Mouse (Mus musculus) megakaryocyte, embryonic 14.5 days (primary cell): ENCODE measurements at regions not wholly inside any gene's neighbourhood (a gene's known extent, or its start where the extent isn't known, plus 50 kb on each side); places are given as distances from the start of the nearest gene placed in this dataset.

Source experiments
- H3K27me3 ChIP-seq: replicated peaks from 2 replicates; pipeline ENCODE3; 2012; ENCODE audit warnings: inconsistent platforms
- H3K36me3 ChIP-seq: replicated peaks from 2 replicates; pipeline ENCODE3; 2012; ENCODE audit warnings: low read length, inconsistent platforms, mixed read lengths
- H3K4me1 ChIP-seq: 2 replicates; pipeline ENCODE4 v1.6.1; 2012; ENCODE audit warnings: inconsistent platforms
- H3K4me3 ChIP-seq: replicated peaks from 2 replicates; pipeline ENCODE3; 2012; ENCODE audit warnings: moderate library complexity, mild to moderate bottlenecking, inconsistent platforms
- H3K9me3 ChIP-seq: 2 replicates; pipeline ENCODE4 v1.6.1; 2012; ENCODE audit warnings: inconsistent platforms
- FLI1 ChIP-seq: IDR thresholded peaks from 2 replicates; pipeline ENCODE4 v1.6.1; 2012; ENCODE audit warnings: low read length, inconsistent platforms, mixed read lengths
- GATA1 ChIP-seq: IDR thresholded peaks from 3 replicates; pipeline ENCODE4 v1.6.1; 2012; ENCODE audit warnings: mixed read lengths, low read length, inconsistent platforms, borderline replicate concordance

DNA sequence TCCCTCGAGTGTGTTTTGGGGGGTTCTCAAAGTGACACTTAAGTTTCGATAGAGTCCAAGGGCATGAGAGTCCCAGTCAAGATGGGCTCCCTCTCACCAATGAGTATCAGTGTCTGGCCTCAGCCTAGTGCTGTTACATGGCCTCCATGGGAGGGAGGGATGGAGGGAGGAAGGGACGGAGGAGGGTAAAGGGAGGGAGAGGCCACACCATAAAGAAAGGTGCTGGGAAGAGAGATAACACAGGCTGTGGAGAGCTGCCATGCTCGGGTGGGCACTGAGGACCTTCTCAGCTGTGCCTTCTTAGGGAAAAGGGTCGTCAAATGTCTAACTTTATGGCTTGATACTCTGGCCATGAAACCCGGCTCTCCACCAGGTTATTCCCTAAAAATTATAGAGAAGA, 304.7 kb upstream of the Runx1 start:
- peaks cover 48% of the 10 kb centered on the region for H3K4me1 ChIP-seq
- H3K9me3 ChIP-seq, result no peaks in the 10 kb centered on the region
- no peaks in the 10 kb centered on the region for H3K36me3 ChIP-seq
- H3K4me3 ChIP-seq, result no peak overlapping the region
- H3K27me3 ChIP-seq, result peaks cover 3% of the 10 kb centered on the region
- TF ChIP-seq FLI1 (no peak), GATA1 (no peak)

DNA sequence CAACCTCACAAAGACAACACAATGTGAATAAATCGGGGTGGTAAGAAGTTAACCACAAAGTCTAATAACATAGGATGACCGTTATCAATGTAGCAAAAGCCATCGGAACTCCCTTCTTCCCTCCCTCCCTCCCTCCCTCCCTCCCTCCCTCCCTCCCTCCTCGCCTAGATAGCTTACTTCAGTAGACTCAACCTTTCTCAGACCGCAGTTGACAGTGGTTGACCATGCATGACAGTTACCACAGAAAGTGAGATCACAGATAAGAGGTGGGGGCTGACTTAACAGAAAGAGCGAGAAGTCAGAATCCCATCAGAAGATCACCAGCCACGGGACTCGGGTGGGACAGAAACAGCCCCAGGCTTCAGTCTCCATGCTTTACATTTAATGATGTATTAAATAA, 297.8 kb upstream of the Runx1 start:
- Histone ChIP-seq H3K4me1 (peaks cover 10% of the 10 kb centered on the region), H3K36me3 (no peaks in the 10 kb centered on the region), H3K27me3 (peaks cover 44% of the 10 kb centered on the region), H3K4me3 (no peak overlapping the region), H3K9me3 (no peaks in the 10 kb centered on the region)
- TF ChIP-seq GATA1 (no peak), FLI1 (no peak)

DNA sequence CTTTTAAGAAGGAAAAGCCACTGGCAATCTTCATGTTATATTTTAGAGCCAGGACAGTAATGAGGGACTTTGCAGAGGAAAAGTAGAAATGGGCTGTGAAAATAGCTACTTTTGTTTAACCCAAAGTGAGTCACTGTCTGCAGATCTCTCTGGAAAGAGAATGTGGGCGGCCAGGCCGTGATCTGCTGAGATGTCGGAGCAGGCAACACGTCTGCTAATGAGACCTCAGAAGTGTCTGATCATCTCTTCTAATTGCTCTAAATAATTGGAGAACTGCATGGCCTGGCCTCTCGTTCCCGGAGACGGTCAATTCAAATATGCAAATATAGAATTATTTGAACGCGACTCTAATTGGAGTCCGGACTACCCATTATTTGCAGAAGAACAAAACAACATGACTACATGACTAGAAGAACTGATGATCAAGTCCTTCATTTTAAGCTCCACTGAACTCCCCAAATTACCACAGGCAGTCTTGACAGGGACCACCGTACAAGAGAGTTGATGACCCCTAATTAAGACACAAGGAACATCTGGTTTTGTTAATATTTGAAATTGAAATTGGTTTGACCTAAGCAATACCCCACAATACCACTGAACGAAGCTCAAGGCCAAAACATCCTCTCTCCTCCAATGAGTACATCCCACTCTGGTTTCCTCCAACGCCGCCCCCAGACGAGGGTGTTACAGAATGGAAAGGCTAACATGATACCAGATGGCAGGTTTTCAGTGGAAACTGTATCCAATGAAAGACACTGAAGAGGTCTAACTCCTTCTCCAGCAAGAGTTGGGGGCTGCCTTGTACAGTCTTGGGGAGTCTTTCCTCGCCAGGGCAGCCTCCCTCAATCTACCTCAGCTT, 290.4 kb upstream of the Runx1 start:
- Histone ChIP-seq H3K36me3 (no peaks in the 10 kb centered on the region), H3K9me3 (0 out of 2 replicates have a peak, but pooled peaks cover 3% of the 10 kb centered on the region), H3K4me3 (no peak overlapping the region), H3K4me1 (peaks cover 7% of the 10 kb centered on the region), H3K27me3 (peaks cover 65% of the 10 kb centered on the region)
- TF ChIP-seq FLI1 (no peak), GATA1 (no peak)

DNA sequence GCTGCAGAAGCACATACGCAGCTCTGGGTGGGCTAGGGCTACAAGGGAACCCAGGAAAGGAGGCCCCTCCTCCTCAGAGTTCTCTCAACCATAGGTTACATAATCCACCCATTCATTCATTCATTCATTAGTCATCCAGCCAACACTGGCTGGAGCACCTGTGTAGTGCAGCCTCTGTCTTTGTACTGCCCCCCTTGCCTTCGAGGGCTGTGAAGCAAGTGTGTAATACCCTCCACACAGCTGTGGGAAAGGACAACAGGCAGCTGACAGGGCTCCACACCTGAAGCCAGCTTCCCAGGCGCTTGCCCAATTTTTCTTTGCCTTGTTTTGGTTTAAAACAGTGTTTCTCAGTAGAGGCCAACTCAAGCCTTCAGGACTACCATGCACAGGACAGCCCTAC, 285.0 kb upstream of the Runx1 start:
- no peak overlapping the region for H3K4me3 ChIP-seq
- H3K4me1 ChIP-seq, result peaks cover 18% of the 10 kb centered on the region
- no peaks in the 10 kb centered on the region for H3K36me3 ChIP-seq
- TF ChIP-seq GATA1 (no peak), FLI1 (no peak)
- H3K9me3 ChIP-seq, result 0 out of 2 replicates have a peak, but pooled peaks cover 6% of the 10 kb centered on the region
- peaks cover 47% of the 10 kb centered on the region for H3K27me3 ChIP-seq

GRCm38 (mm10) chr16:93110451-93110850, 284.5 kb upstream of the Runx1 start:
- H3K27me3 ChIP-seq, result peaks cover 44% of the 10 kb centered on the region

GRCm38 (mm10) chr16:93109683-93110407, 283.9 kb upstream of the Runx1 start:
- TF ChIP-seq GATA1, result no peak
- no peak for TF ChIP-seq FLI1
- 0 out of 2 replicates have a peak, but pooled peaks cover 6% of the 10 kb centered on the region for H3K9me3 ChIP-seq
- H3K27me3 ChIP-seq, result peaks cover 43% of the 10 kb centered on the region
- H3K4me1 ChIP-seq, result peaks cover 18% of the 10 kb centered on the region
- H3K4me3 ChIP-seq, result no peak overlapping the region
- no peaks in the 10 kb centered on the region for H3K36me3 ChIP-seq

More at GRCm38 (mm10) chr16:93110451-93110850, 284.5 kb upstream of the Runx1 start:
- TF ChIP-seq FLI1 (no peak), GATA1 (no peak)
- Histone ChIP-seq H3K36me3 (no peaks in the 10 kb centered on the region), H3K9me3 (0 out of 2 replicates have a peak, but pooled peaks cover 6% of the 10 kb centered on the region), H3K4me1 (peaks cover 18% of the 10 kb centered on the region), H3K4me3 (no peak overlapping the region)

GRCm38 (mm10) chr16:93107524-93107845, 281.5 kb upstream of the Runx1 start:
- H3K4me1 ChIP-seq, result peaks cover 12% of the 10 kb centered on the region; the same call in 1 of the 2 replicates
- no peaks in the 10 kb centered on the region for H3K36me3 ChIP-seq
- peaks cover 33% of the 10 kb centered on the region for H3K27me3 ChIP-seq
- TF ChIP-seq FLI1 (no peak), GATA1 (no peak)
- H3K9me3 ChIP-seq, result 0 out of 2 replicates have a peak, but pooled peaks cover 6% of the 10 kb centered on the region
- no peak overlapping the region for H3K4me3 ChIP-seq

DNA sequence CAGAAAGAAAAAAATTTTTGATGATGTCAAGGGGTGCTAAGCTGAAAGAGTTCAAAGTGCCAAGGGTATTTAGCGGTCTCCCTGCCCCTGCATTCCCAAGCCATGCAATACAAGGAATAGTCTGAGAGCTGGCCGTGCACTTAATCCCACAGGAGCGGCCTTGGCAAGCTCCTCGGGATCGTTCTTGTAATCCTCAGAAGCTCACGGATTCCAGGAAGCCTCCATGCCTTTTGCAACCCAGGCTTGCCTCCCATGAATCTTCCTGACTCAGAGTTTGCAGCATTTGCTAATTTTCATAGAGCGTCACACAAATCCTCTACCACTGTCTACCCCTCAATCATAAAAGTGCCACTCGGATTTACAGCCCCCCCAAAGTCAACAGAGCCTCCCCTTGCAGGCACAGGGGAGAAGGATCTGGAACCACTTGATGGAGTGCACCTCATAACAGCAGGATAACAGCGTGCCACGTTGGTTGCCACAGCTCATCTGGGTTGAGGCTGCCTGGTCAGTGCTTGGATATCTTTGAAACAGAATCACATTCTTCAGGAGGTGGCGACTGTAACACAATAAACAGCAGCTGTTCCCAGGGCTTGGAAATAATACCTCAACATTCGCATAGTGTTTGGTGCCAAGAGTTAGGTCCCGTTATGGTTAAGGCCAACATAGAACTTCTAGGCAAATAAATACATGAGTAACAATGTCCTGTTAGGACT, 281.0 kb upstream of the Runx1 start:
- H3K27me3 ChIP-seq, result peaks cover 28% of the 10 kb centered on the region
- peaks cover 12% of the 10 kb centered on the region; the same call in 1 of the 2 replicates for H3K4me1 ChIP-seq
- H3K9me3 ChIP-seq, result 0 out of 2 replicates have a peak, but pooled peaks cover 6% of the 10 kb centered on the region
- TF ChIP-seq GATA1, result no peak
- no peak for TF ChIP-seq FLI1
- no peaks in the 10 kb centered on the region for H3K36me3 ChIP-seq
- H3K4me3 ChIP-seq, result no peak overlapping the region

DNA sequence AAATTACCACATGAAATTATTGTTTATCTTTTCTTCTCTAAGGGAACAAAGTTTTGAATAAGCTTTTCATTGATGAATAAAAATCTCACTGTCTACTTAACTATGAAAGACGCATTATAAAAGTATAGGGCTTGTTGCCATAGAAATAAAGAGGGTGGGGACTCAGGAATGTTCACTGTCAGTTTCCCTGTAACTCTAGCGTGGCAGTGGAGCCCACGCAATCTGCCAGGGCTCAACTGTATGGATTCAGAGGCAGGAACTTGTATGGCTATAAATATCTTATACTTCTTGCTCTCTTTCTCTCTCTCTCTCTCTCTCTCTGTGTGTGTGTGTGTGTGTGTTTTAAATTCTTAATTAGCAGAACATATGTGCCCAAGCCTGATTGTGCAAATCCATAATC, 276.2 kb upstream of the Runx1 start:
- Histone ChIP-seq H3K4me3 (no peak overlapping the region), H3K27me3 (peaks cover 29% of the 10 kb centered on the region), H3K4me1 (peaks cover 3% of the 10 kb centered on the region; the same call in 1 of the 2 replicates), H3K9me3 (peaks cover 9% of the 10 kb centered on the region), H3K36me3 (no peaks in the 10 kb centered on the region)
- no peak for TF ChIP-seq FLI1
- no peak for TF ChIP-seq GATA1
